Mouse (Mus musculus): ENCODE measurements around the gene Dstn.

- TF ChIP-seq CTCF (IDR thresholded peaks at IDR 0.05; ENCODE audit: borderline replicate concordance, insufficient read depth, low read length), result no peak
- TF ChIP-seq POLR2A (IDR thresholded peaks at IDR 0.05; ENCODE audit: low read depth, low read length), result no peak
Observed at GRCm38 (mm10) chr2:143973161-143973560, 58.0 kb downstream of the Dstn start.
